Mouse (Mus musculus) midbrain, embryonic 13.5 days (tissue): ENCODE measurements at regions not wholly inside any gene's neighbourhood (a gene's known extent, or its start where the extent isn't known, plus 50 kb on each side); places are given as distances from the start of the nearest gene placed in this dataset.

Source experiments
- ATAC-seq: fragments of 200-750 bp; cut with Nextera tagmentation; 2 replicates; pipeline ENCODE4 v1.8.0; 2017; ENCODE audit warnings: mild to moderate bottlenecking, moderate TSS enrichment, moderate library complexity
- H3K27ac ChIP-seq: fragments of 300-500 bp; sonication (generic); 2 replicates; pipeline ENCODE4 v1.5.1; 2015; ENCODE audit warnings: inconsistent platforms, mild to moderate bottlenecking, moderate library complexity
- H3K27me3 ChIP-seq: fragments of 300-500 bp; sonication (generic); 2 replicates; pipeline ENCODE4 v1.6.1; 2015; ENCODE audit warnings: mild to moderate bottlenecking, inconsistent platforms
- H3K36me3 ChIP-seq: fragments of 300-500 bp; sonication (generic); 2 replicates; pipeline ENCODE4 v1.6.1; 2015; ENCODE audit warnings: mild to moderate bottlenecking, inconsistent platforms
- H3K4me1 ChIP-seq: fragments of 300-500 bp; sonication (generic); replicated peaks from 2 replicates; pipeline ENCODE4 v1.6.1; 2015; ENCODE audit warnings: inconsistent platforms
- H3K4me2 ChIP-seq: fragments of 300-500 bp; sonication (generic); replicated peaks from 2 replicates; pipeline ENCODE4 v1.6.1; 2015; ENCODE audit warnings: moderate library complexity, mild to moderate bottlenecking, inconsistent platforms
- H3K4me3 ChIP-seq: fragments of 300-500 bp; sonication (generic); replicated peaks from 2 replicates; pipeline ENCODE4 v1.5.1; 2015; ENCODE audit warnings: mild to moderate bottlenecking, inconsistent platforms
- H3K9ac ChIP-seq: fragments of 300-500 bp; sonication (generic); replicated peaks from 2 replicates; pipeline ENCODE4 v1.6.1; 2015; ENCODE audit warnings: mild to moderate bottlenecking, inconsistent platforms
- H3K9me3 ChIP-seq: fragments of 300-500 bp; sonication (generic); 2 replicates; pipeline ENCODE4 v1.6.1; 2016; ENCODE audit warnings: mild to moderate bottlenecking, inconsistent platforms
- WGBS: fragments of 180-500 bp; shearing (Covaris S2); methylation state at CpG from one replicate; pipeline ENCODE4 v1.1.7; 2015; 5-methylcytosine and 5-hydroxymethylcytosine counted together

DNA sequence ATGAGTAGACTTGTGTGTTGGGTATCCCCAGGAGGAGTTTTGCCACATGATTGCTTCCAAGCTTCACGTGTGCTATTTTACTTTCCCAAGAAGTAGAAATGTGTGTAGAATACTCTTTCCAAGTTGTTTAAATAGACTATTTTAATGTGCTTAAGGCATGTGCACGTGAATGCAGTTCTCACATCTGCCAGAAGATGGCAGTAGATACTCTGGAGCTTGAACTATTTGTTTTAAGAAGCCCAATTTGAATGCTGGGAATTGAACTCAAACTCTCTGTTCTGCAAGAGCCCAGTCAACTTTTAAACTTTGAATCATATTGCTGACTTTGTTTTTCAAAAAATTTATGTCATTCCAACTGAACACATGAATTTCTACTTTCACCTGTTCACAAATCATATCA lies 431.3 kb upstream of the Reg3g start:
- Histone ChIP-seq H3K4me3 (no peak overlapping the region), H3K27me3 (no peaks in the 10 kb centered on the region), H3K9me3 (no peaks in the 10 kb centered on the region), H3K36me3 (no peaks in the 10 kb centered on the region), H3K9ac (no peak overlapping the region), H3K27ac (no peak overlapping the region), H3K4me2 (no peak overlapping the region), H3K4me1 (no peaks in the 10 kb centered on the region)
- WGBS: 4% methylated on average over 2 of the region's 2 CpGs
- ATAC-seq: no peak

DNA sequence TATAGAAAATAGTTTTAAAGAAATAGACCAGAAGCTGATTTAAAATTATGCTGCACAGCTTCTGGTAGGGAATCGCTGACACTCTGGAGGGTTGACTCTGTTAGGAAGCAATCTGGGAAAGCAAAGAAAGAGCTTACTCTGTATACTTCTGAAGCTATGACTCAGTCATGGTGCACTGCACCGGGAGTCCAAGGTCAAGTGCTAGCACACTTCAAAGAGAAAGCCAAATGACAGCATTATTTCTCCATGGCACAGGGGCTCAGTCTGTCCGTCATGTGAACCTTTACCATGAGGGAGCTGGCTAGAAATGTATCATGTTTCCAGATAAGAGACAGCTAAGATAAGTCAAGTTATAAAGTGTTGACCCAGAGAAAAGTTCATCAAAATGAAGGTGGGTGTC lies 424.1 kb upstream of the Reg3g start:
- Histone ChIP-seq H3K4me3 (no peak overlapping the region), H3K36me3 (no peaks in the 10 kb centered on the region), H3K27ac (no peak overlapping the region), H3K9me3 (no peaks in the 10 kb centered on the region), H3K9ac (no peak overlapping the region), H3K4me2 (no peak overlapping the region), H3K27me3 (no peaks in the 10 kb centered on the region), H3K4me1 (no peaks in the 10 kb centered on the region)
- no peak for ATAC-seq
- 76% methylated on average over 3 of the region's 3 CpGs for WGBS

DNA sequence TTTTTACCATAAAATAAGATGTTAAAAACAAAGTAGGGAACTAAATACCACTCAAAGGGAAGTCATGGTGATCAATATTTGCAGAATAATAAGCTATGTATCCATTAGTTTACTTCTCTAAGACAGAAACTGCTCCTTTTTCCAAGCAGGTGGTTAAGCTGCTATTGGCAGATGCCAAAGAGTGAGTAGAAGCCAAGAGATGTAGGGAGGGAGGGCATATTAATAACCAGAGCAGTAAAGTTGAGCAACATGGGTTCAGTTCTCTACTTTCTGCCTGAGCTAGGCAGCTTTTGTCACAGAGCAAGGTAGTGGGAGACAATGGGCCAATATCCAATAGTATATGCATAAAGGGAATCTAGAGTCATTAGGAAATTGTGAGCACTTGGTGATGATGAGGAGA lies 394.4 kb upstream of the Reg3g start:
- Histone ChIP-seq H3K4me3 (no peak overlapping the region), H3K27me3 (no peaks in the 10 kb centered on the region), H3K9ac (no peak overlapping the region), H3K9me3 (no peaks in the 10 kb centered on the region), H3K4me2 (no peak overlapping the region), H3K36me3 (no peaks in the 10 kb centered on the region), H3K4me1 (no peaks in the 10 kb centered on the region), H3K27ac (no peak overlapping the region)
- ATAC-seq: no peak

DNA sequence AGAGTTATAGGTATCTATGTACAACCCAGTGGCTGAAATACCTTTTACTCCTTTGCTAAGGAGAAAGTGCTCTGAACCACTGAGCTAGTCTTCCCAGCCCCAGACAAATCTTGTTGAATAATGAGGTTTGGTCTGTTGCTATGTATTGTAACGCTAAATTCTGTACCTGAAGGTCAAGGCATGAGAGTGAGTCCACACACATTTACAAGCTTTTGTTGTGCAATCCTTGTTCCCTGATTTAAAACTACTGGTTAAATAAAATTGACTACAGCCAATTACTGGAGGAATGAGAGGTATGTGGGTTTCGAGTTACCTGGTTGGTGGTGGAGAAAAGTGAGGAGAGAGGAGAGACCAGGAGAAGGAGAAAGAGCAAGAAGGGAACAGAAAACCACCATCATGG lies 372.6 kb upstream of the Reg3g start:
- Histone ChIP-seq H3K9me3 (no peaks in the 10 kb centered on the region), H3K4me1 (no peaks in the 10 kb centered on the region), H3K4me2 (no peak overlapping the region), H3K27me3 (no peaks in the 10 kb centered on the region), H3K4me3 (no peak overlapping the region), H3K36me3 (no peaks in the 10 kb centered on the region), H3K27ac (no peak overlapping the region), H3K9ac (no peak overlapping the region)
- WGBS: 76% methylated on average over 2 of the region's 2 CpGs
- no peak for ATAC-seq

GRCm38 (mm10) chr6:78825901-78826629 lies 357.4 kb upstream of the Reg3g start:
- H3K9me3 ChIP-seq: no peaks in the 10 kb centered on the region
- H3K4me3 ChIP-seq: no peak overlapping the region
- H3K9ac ChIP-seq: no peak overlapping the region
- H3K4me2 ChIP-seq: no peak overlapping the region
- no peaks in the 10 kb centered on the region for H3K27me3 ChIP-seq
- H3K36me3 ChIP-seq: no peaks in the 10 kb centered on the region
- no peak overlapping the region for H3K27ac ChIP-seq
- peaks cover 3% of the 10 kb centered on the region; the same call in 1 of the 2 replicates for H3K4me1 ChIP-seq
- peak; percentile 48; the same call in 1 of the 2 replicates for ATAC-seq
- 49% methylated on average over 6 of the region's 6 CpGs for WGBS

GRCm38 (mm10) chr6:78821251-78821650 lies 352.6 kb upstream of the Reg3g start:
- Histone ChIP-seq H3K4me1 (peaks cover 3% of the 10 kb centered on the region; the same call in 1 of the 2 replicates), H3K36me3 (no peaks in the 10 kb centered on the region), H3K9me3 (no peaks in the 10 kb centered on the region), H3K4me2 (no peak overlapping the region), H3K4me3 (no peak overlapping the region), H3K27me3 (no peaks in the 10 kb centered on the region), H3K9ac (no peak overlapping the region), H3K27ac (no peak overlapping the region)
- WGBS: 93% methylated on average over 1 of the region's 1 CpGs
- no peak for ATAC-seq

- Histone ChIP-seq H3K4me1 (no peaks in the 10 kb centered on the region), H3K9ac (no peak overlapping the region), H3K27me3 (no peaks in the 10 kb centered on the region), H3K27ac (no peak overlapping the region), H3K36me3 (no peaks in the 10 kb centered on the region), H3K4me3 (no peak overlapping the region), H3K4me2 (no peak overlapping the region), H3K9me3 (no peaks in the 10 kb centered on the region)
- WGBS: 59% methylated on average over 2 of the region's 2 CpGs
- ATAC-seq: no peak
Measured at GRCm38 (mm10) chr6:78797013-78797412, 328.3 kb upstream of the Reg3g start.

DNA sequence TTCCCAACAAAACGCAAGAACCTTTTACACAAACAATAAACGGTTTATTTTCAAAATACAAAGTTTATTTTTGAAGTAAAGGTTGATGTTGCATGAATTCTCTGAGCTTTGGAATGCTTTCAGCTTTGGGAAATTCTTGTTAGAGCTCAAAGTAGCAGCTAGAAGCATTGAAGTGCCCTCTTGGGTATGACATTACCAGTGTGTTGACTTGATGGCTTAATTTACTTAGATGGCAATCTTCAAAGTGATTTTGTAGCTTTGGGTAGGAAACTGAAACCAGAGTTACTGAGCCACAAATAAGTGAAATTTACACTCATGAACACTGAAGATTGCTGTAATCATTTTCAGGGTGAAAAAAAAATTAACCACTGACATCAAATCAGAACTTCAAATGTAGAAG lies 320.3 kb upstream of the Reg3g start:
- ATAC-seq: no peak
- WGBS: 91% methylated on average over 2 of the region's 2 CpGs
- Histone ChIP-seq H3K9ac (no peak overlapping the region), H3K27me3 (no peaks in the 10 kb centered on the region), H3K4me3 (no peak overlapping the region), H3K4me1 (no peaks in the 10 kb centered on the region), H3K9me3 (no peaks in the 10 kb centered on the region), H3K36me3 (no peaks in the 10 kb centered on the region), H3K4me2 (no peak overlapping the region), H3K27ac (no peak overlapping the region)

GRCm38 (mm10) chr6:78757619-78758018 lies 288.9 kb upstream of the Reg3g start:
- H3K4me2 ChIP-seq: no peak overlapping the region
- H3K9ac ChIP-seq: no peak overlapping the region
- no peak overlapping the region for H3K4me3 ChIP-seq
- no peaks in the 10 kb centered on the region for H3K27me3 ChIP-seq
- no peak overlapping the region for H3K27ac ChIP-seq
- H3K4me1 ChIP-seq: no peaks in the 10 kb centered on the region
- no peaks in the 10 kb centered on the region for H3K36me3 ChIP-seq
- ATAC-seq: no peak
- no peaks in the 10 kb centered on the region for H3K9me3 ChIP-seq
- 95% methylated on average over 3 of the region's 3 CpGs for WGBS
